Mouse (Mus musculus) CH12.LX (cell line): ENCODE measurements around the gene Irgc1. TPM values are rescaled to one million over a fixed set of nuclear protein-coding genes. Genes with fewer than 3 reads are reported as not detected.

Experiments used
- DNase-seq: peaks from one replicate; pipeline ENCODE4 v3.0.0-alpha.2; 2013; ENCODE audit errors: extremely low read depth
- H3K27ac ChIP-seq: 2 replicates; pipeline ENCODE4 v1.5.1; 2012; ENCODE audit warnings: low read depth, mild to moderate bottlenecking, control low read depth, moderate library complexity; ENCODE audit not compliant: insufficient read depth
- H3K27me3 ChIP-seq: replicated peaks from 2 replicates; pipeline ENCODE3; 2012; ENCODE audit warnings: inconsistent platforms
- H3K36me3 ChIP-seq, 2 experiments: replicated peaks in 1 of 2; 2 replicates each; pipeline versions ENCODE3 to v1.6.1; 2012; ENCODE audit warnings: inconsistent platforms in 1 of 2, low read length in 1 of 2, mild to moderate bottlenecking in 1 of 2, mixed read lengths in 1 of 2, moderate library complexity in 1 of 2; ENCODE audit not compliant: control insufficient read depth in 1 of 2, insufficient read depth in 1 of 2
- H3K4me1 ChIP-seq, 2 experiments: 2 replicates each; pipeline ENCODE4 v1.6.1; 2012; ENCODE audit warnings: inconsistent platforms in 1 of 2, moderate library complexity in 1 of 2; ENCODE audit not compliant: insufficient read depth in 2 of 2, control insufficient read depth in 1 of 2
- H3K4me2 ChIP-seq: 2 replicates; pipeline ENCODE4 v1.6.1; 2012; ENCODE audit warnings: low read depth, mild to moderate bottlenecking, control low read depth; ENCODE audit not compliant: poor library complexity, insufficient read depth, severe bottlenecking
- H3K4me3 ChIP-seq, 3 experiments: fragments of 150-350 bp in 1 of 3; sonication (generic) in 1 of 3; replicated peaks in 1 of 3; 2 replicates each; pipeline versions ENCODE3 to v1.5.1; 2011 to 2012; ENCODE audit warnings: low read depth in 2 of 3, low read length in 2 of 3, mild to moderate bottlenecking in 2 of 3, moderate library complexity in 2 of 3, control low read depth in 1 of 3, improper control_type of control experiment in 1 of 3, inconsistent platforms in 1 of 3, mixed read lengths in 1 of 3; ENCODE audit not compliant: poor library complexity in 1 of 3
- H3K79me2 ChIP-seq: replicated peaks from 2 replicates; pipeline ENCODE4 v1.6.1; 2012; ENCODE audit warnings: mild to moderate bottlenecking, moderate library complexity; ENCODE audit not compliant: control insufficient read depth, poor library complexity, insufficient read depth, severe bottlenecking; ENCODE audit errors: extremely low read depth
- H3K9ac ChIP-seq: 2 replicates; pipeline ENCODE4 v1.6.1; 2012; ENCODE audit warnings: low read depth, mild to moderate bottlenecking, control low read depth, moderate library complexity; ENCODE audit not compliant: insufficient read depth
- H3K9me3 ChIP-seq: replicated peaks from 2 replicates; pipeline ENCODE3; 2012; ENCODE audit warnings: low read length, inconsistent platforms, mixed read lengths
- BHLHE40 ChIP-seq: IDR thresholded peaks from 2 replicates; pipeline ENCODE4 v1.6.1; 2011; ENCODE audit warnings: mild to moderate bottlenecking, low read depth, low read length, improper control_type of control experiment
- CHD1 ChIP-seq: IDR thresholded peaks from 2 replicates; pipeline ENCODE4 v1.6.1; 2012; ENCODE audit warnings: low read depth, low read length, improper control_type of control experiment, inconsistent platforms
- E2F4 ChIP-seq: IDR thresholded peaks from 2 replicates; pipeline ENCODE4 v1.6.1; 2011; ENCODE audit warnings: low read depth, low read length, improper control_type of control experiment; ENCODE audit not compliant: insufficient replicate concordance
- EP300 ChIP-seq: IDR thresholded peaks from 2 replicates; pipeline ENCODE4 v1.6.1; 2011; ENCODE audit warnings: low read length, improper control_type of control experiment
- ETS1 ChIP-seq: conservative IDR thresholded peaks from 2 replicates; pipeline ENCODE4 v1.6.1; 2012; ENCODE audit warnings: low read depth, mild to moderate bottlenecking, inconsistent platforms, low read length, improper control_type of control experiment, moderate library complexity
- JUN ChIP-seq: IDR thresholded peaks from 2 replicates; pipeline ENCODE4 v1.6.1; 2011; ENCODE audit warnings: low read depth, mild to moderate bottlenecking, low read length, improper control_type of control experiment, moderate library complexity; ENCODE audit not compliant: insufficient read depth
- JUND ChIP-seq: conservative IDR thresholded peaks from 2 replicates; pipeline ENCODE4 v1.6.1; 2011; ENCODE audit warnings: low read depth, low read length, improper control_type of control experiment
- KAT2A ChIP-seq: IDR thresholded peaks from 2 replicates; pipeline ENCODE4 v1.6.1; 2012; ENCODE audit warnings: low read length, improper control_type of control experiment, inconsistent platforms; ENCODE audit not compliant: insufficient replicate concordance
- MEF2A ChIP-seq: IDR thresholded peaks from 2 replicates; pipeline ENCODE4 v1.6.1; 2014; ENCODE audit warnings: low read depth, mild to moderate bottlenecking, inconsistent platforms, low read length, improper control_type of control experiment, borderline replicate concordance
- NRF1 ChIP-seq: IDR thresholded peaks from 2 replicates; pipeline ENCODE4 v1.6.1; 2014; ENCODE audit warnings: low read depth, mild to moderate bottlenecking, inconsistent platforms, low read length, improper control_type of control experiment, moderate library complexity
- PAX5 ChIP-seq: IDR thresholded peaks from 2 replicates; pipeline ENCODE4 v1.6.1; 2012; ENCODE audit warnings: low read length, inconsistent platforms, mixed read lengths
- POLR2A ChIP-seq: IDR thresholded peaks from 2 replicates; pipeline ENCODE4 v1.6.1; 2011; ENCODE audit warnings: low read depth, mild to moderate bottlenecking, improper control_type of control experiment, low read length
- POLR2AphosphoS2 ChIP-seq: IDR thresholded peaks from 2 replicates; pipeline ENCODE4 v1.6.1; 2011; ENCODE audit warnings: low read depth, low read length, improper control_type of control experiment
- RAD21 ChIP-seq: IDR thresholded peaks from 2 replicates; pipeline ENCODE4 v1.6.1; 2011; ENCODE audit warnings: low read depth, mild to moderate bottlenecking, low read length, improper control_type of control experiment, moderate library complexity
- SIN3A ChIP-seq: IDR thresholded peaks from 2 replicates; pipeline ENCODE4 v1.6.1; 2012; ENCODE audit warnings: low read length, improper control_type of control experiment, inconsistent platforms
- USF1 ChIP-seq: IDR thresholded peaks from 2 replicates; pipeline ENCODE4 v1.6.1; 2014; ENCODE audit warnings: low read depth, mild to moderate bottlenecking, inconsistent platforms, low read length, improper control_type of control experiment
- USF2 ChIP-seq: conservative IDR thresholded peaks from 2 replicates; pipeline ENCODE4 v1.6.1; 2011; ENCODE audit warnings: low read depth, low read length, improper control_type of control experiment
- ZMIZ1 ChIP-seq: IDR thresholded peaks from 2 replicates; pipeline ENCODE4 v1.6.1; 2012; ENCODE audit warnings: low read depth, mild to moderate bottlenecking, inconsistent platforms, low read length, improper control_type of control experiment
- ZNF384 ChIP-seq: IDR thresholded peaks from 2 replicates; pipeline ENCODE4 v1.6.1; 2012; ENCODE audit warnings: low read depth, low read length, improper control_type of control experiment, inconsistent platforms
- dilution Hi-C: fragments of 300-500 bp; cut with MboI; formaldehyde crosslinking; loops from 2 replicates; pipeline ENCODE4 v1.14.3; 2020; ENCODE audit warnings: low sequenced_read_pairs; ENCODE audit not compliant: extremely low pct_unique_long_range_greater_than_20kb, extremely low pct_ligation_motif_present
- in situ Hi-C: fragments of 300-500 bp; cut with MboI; formaldehyde crosslinking; loops from 3 replicates; pipeline ENCODE4 v1.14.3; 2019; ENCODE audit warnings: low sequenced_read_pairs, low pct_ligation_motif_present, low pct_unique_long_range_greater_than_20kb, mixed read lengths
- polyA plus RNA-seq: library from polyadenylated mRNA; unstranded; fragments of >175 nt; gene quantifications from 2 replicates; pipeline ENCODE4 v1.2.1, GENCODE M21; 2012; ENCODE audit warnings: low read depth; ENCODE audit not compliant: insufficient read length
- total RNA-seq, 2 experiments: library from RNA; depleted of rRNA; stranded (reverse); fragments of 300-350 nt in 1 of 2; fragments of >200 nt in 1 of 2; gene quantifications; 2 replicates each; pipeline ENCODE4 v1.2.3; 2012 to 2014

The Irgc1 gene
- total and polyA plus RNA-seq, 3 experiments = not detected

DNA sequence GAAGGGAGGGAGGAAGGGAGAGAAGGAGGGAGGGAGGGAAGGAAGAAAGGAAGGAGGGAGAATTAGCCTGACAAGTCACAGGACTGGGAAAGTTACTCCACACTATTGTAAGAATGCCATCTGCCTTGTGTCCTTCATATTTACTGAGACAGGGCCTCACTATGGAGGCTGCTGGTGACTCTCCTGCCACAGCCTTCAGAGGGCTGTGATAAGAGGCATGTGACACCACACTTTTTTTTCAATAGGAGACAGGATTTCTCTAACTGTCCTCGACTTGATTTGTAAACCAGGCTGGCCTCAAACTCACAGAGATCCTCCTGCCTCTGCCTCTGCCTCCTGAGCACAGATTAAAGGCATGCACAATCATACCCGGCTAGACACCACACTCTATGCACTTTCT, 60.4 kb downstream of the Irgc1 start:
- no peaks in the 10 kb centered on the region for H3K36me3 ChIP-seq
- H3K4me2 ChIP-seq = no peak overlapping the region
- in situ Hi-C loops = loop anchor here (25.0 kb wide), 1 partner anchor 429 kb away; the partner anchor contains the start of genes Vmn1r180 and Vmn1r181
- no peaks in the 10 kb centered on the region for H3K9me3 ChIP-seq
- H3K4me3 ChIP-seq = no peak overlapping the region
- H3K27ac ChIP-seq = no peak overlapping the region
- dilution Hi-C loops = no loop called here
- TF ChIP-seq USF2 (no peak), NRF1 (no peak), ZMIZ1 (no peak), BHLHE40 (no peak), RAD21 (no peak), CHD1 (no peak), PAX5 (no peak), E2F4 (no peak), JUND (no peak), USF1 (no peak)
- no peaks in the 10 kb centered on the region for H3K27me3 ChIP-seq
- H3K9ac ChIP-seq = no peak overlapping the region
- H3K79me2 ChIP-seq = no peaks in the 10 kb centered on the region
- no peak for DNase-seq
- H3K4me1 ChIP-seq = peaks cover 15 to 47% of the 10 kb centered on the region in 2 experiments

DNA sequence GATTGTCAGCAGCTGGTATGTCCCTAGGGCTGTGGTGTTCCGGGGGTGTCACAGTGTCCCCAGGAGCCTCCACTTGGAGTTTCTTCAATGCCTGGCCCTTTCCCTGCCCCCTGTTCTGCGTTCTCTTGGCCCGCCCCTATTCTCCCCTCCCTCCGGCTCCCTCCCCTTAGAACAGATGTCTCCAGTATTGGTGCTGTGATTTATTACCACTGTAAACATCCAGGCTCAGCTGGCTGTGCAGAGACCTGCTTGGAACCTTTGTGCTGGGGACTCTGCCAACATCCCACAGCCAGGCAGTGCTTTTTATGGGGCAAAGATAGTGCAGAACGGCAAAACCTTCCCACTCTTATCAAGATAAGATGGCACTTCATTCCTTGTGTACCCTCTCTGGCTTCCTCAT, 61.0 kb downstream of the Irgc1 start:
- Histone ChIP-seq H3K9me3 (no peaks in the 10 kb centered on the region), H3K79me2 (no peaks in the 10 kb centered on the region), H3K27ac (no peak overlapping the region), H3K4me2 (no peak overlapping the region), H3K36me3 (peaks cover 0 to 1% of the 10 kb centered on the region in 2 experiments), H3K9ac (no peak overlapping the region)
- DNase-seq = no peak
- TF ChIP-seq ZMIZ1 = no peak
- TF ChIP-seq EP300 = no peak
- no peak for TF ChIP-seq MEF2A
- no peak for TF ChIP-seq JUN
- no peak for TF ChIP-seq POLR2A
- no peak for TF ChIP-seq KAT2A
- TF ChIP-seq ETS1 = no peak
- TF ChIP-seq BHLHE40 = no peak
- TF ChIP-seq POLR2AphosphoS2 = no peak
- TF ChIP-seq ZNF384 = no peak
- no peak for TF ChIP-seq SIN3A
- TF ChIP-seq, all 38 proteins: peak for 0
- Histone ChIP-seq H3K4me1 (peaks cover 15 to 50% of the 10 kb centered on the region in 2 experiments), H3K27me3 (no peaks in the 10 kb centered on the region), H3K4me3 (no peak overlapping the region)
- in situ Hi-C loops (loop anchor here (25.0 kb wide), 1 partner anchor 429 kb away; the partner anchor contains the start of genes Vmn1r180 and Vmn1r181), dilution Hi-C loops (no loop called here)
